Mouse (Mus musculus): ENCODE measurements at regions not wholly inside any gene's neighbourhood (a gene's known extent, or its start where the extent isn't known, plus 50 kb on each side); places are given as distances from the start of the nearest gene placed in this dataset.

GRCm38 (mm10) chr2:128339061-128339642 is 213.3 kb downstream of the Bcl2l11 start:
- DNase-seq = no peak

GRCm38 (mm10) chr2:128339643-128340487 is 214.0 kb downstream of the Bcl2l11 start:
- DNase-seq = peak in 1 of 2 experiments; percentile 18

- no peak for DNase-seq
Observed at GRCm38 (mm10) chr2:128340631-128341240, 214.9 kb downstream of the Bcl2l11 start.

GRCm38 (mm10) chr2:128342212-128342611 is 216.4 kb downstream of the Bcl2l11 start:
- DNase-seq = no peak

- DNase-seq = no peak
Observed at GRCm38 (mm10) chr2:128345557-128345956, 219.7 kb downstream of the Bcl2l11 start.

GRCm38 (mm10) chr2:128348556-128348955 is 222.7 kb downstream of the Bcl2l11 start:
- no peak for DNase-seq

- no peak for DNase-seq
Observed at GRCm38 (mm10) chr2:128351405-128351804, 225.6 kb downstream of the Bcl2l11 start.

- no peak for DNase-seq
Observed at GRCm38 (mm10) chr2:128352533-128352932, 226.7 kb downstream of the Bcl2l11 start.

GRCm38 (mm10) chr2:128353457-128353856 is 227.6 kb downstream of the Bcl2l11 start:
- DNase-seq = no peak

- no peak for DNase-seq
Observed at GRCm38 (mm10) chr2:128356326-128356725, 230.5 kb downstream of the Bcl2l11 start.

- DNase-seq = no peak
Observed at GRCm38 (mm10) chr2:128359106-128359505, 231.9 kb upstream of the Spdye4c start.

GRCm38 (mm10) chr2:128360517-128360916 is 230.5 kb upstream of the Spdye4c start:
- no peak for DNase-seq

- DNase-seq = peak; percentile 71 to 76
Observed at GRCm38 (mm10) chr2:128361436-128361835, 229.6 kb upstream of the Spdye4c start.

GRCm38 (mm10) chr2:128364161-128364560 is 226.8 kb upstream of the Spdye4c start:
- DNase-seq = no peak

GRCm38 (mm10) chr2:128365004-128365403 is 226.0 kb upstream of the Spdye4c start:
- no peak for DNase-seq

GRCm38 (mm10) chr2:128365775-128366174 is 225.2 kb upstream of the Spdye4c start:
- no peak for DNase-seq

- peak; percentile 25 to 46 for DNase-seq
Observed at GRCm38 (mm10) chr2:128367266-128368150, 223.5 kb upstream of the Spdye4c start.

GRCm38 (mm10) chr2:128368534-128369273 is 222.3 kb upstream of the Spdye4c start:
- no peak for DNase-seq

- DNase-seq = no peak
Observed at GRCm38 (mm10) chr2:128370821-128371220, 220.2 kb upstream of the Spdye4c start.

- no peak for DNase-seq
Observed at GRCm38 (mm10) chr2:128372204-128372603, 218.8 kb upstream of the Spdye4c start.

GRCm38 (mm10) chr2:128373363-128374252 is 217.4 kb upstream of the Spdye4c start:
- DNase-seq = no peak

Measured in cerebellum, adult 18-20 months (tissue).